ENCODE assay signal across 19 mouse cellular contexts in genomic region chr11:81239091-81239490, GRCm38 (mm10).
DNase-seq lines count a peak whose midpoint lies in the region; ATAC-seq lines count a peak whose summit lies in the region.
"Had no signal": no experiment of that assay in that cellular context is flagged by ENCODE, and none has a peak within 500 bp of the region (broad histone marks: within the 10 kb centered on the region; RNA-seq: fewer than 3 reads in every experiment).

No protein-coding gene starts in this region.

- no peaks in the 10 kb centered on the region for H3K27me3 ChIP-seq in limb, embryonic 10.5 days (ENCODE audit: low read depth, poor library complexity, severe bottlenecking)
- no peaks in the 10 kb centered on the region for H3K27me3 ChIP-seq in kidney, embryonic 15.5 days
- H3K27me3 ChIP-seq: embryonic facial prominence, embryonic 15.5 days had no signal

- no peak for ATAC-seq in kidney, embryonic 15.5 days (replicated peaks; ENCODE audit: low FRiP score)
- ATAC-seq: forebrain, postnatal 0 days; hindbrain, embryonic 16.5 days had no signal

- 0 out of 2 replicates have a peak overlapping the region, but pooled peaks have one; percentile 14 for H3K27ac ChIP-seq in limb, embryonic 10.5 days
- H3K27ac ChIP-seq in kidney, embryonic 15.5 days = no peak overlapping the region
- H3K27ac ChIP-seq: embryonic facial prominence, embryonic 15.5 days; kidney, postnatal 0 days; left cerebral cortex, adult 2 months; macrophage had no signal

- intact Hi-C loops in left cerebral cortex, postnatal 14 days (cut with DNase I) = no loop called here

- WGBS in limb, embryonic 10.5 days = 55% methylated on average over 2 of the region's 2 CpGs
- 66% methylated on average over 2 of the region's 2 CpGs for WGBS in kidney, embryonic 15.5 days

- DNase-seq in embryo, embryonic 10.5 days (ENCODE audit: low spot score) = peak; percentile 1
- DNase-seq in embryo, embryonic 10 days (ENCODE audit: low spot score) = no peak
- DNase-seq in left cerebral cortex, postnatal 14 days (ENCODE audit: low spot score in 2 of 2) = peak; percentile 6 to 19
- no peak for DNase-seq in left cerebral cortex, adult 18-20 months (ENCODE audit: low spot score in 2 of 2)
- peak; percentile 32 to 64 for DNase-seq in layer of hippocampus, adult 18-20 months (ENCODE audit: low spot score in 2 of 2)
- DNase-seq in limb, embryonic 10.5 days (ENCODE audit: low spot score) = no peak
- DNase-seq: adrenal gland, postnatal 25 days; forebrain, postnatal 0 days; kidney, adult 11 months; thymus, postnatal 36 days had no signal

- peaks cover 14% of the 10 kb centered on the region for H3K4me1 ChIP-seq in limb, embryonic 10.5 days
- no peaks in the 10 kb centered on the region for H3K4me1 ChIP-seq in kidney, embryonic 15.5 days

- H3K9me3 ChIP-seq in limb, embryonic 10.5 days (replicated peaks) = no peaks in the 10 kb centered on the region
- H3K9me3 ChIP-seq in kidney, embryonic 15.5 days (replicated peaks) = no peaks in the 10 kb centered on the region
- H3K9me3 ChIP-seq: embryonic facial prominence, embryonic 15.5 days had no signal

- no peak overlapping the region for H3K4me2 ChIP-seq in kidney, embryonic 15.5 days
- H3K4me2 ChIP-seq: embryonic facial prominence, embryonic 15.5 days; liver, embryonic 11.5 days; midbrain, embryonic 11.5 days had no signal

- H3K4me3 ChIP-seq in limb, embryonic 10.5 days = no peak overlapping the region
- no peak overlapping the region for H3K4me3 ChIP-seq in kidney, embryonic 15.5 days (replicated peaks)
- H3K4me3 ChIP-seq: embryonic facial prominence, embryonic 15.5 days; left cerebral cortex, adult 2 months had no signal

- no peak overlapping the region for H3K9ac ChIP-seq in kidney, embryonic 15.5 days
- H3K9ac ChIP-seq: embryonic facial prominence, embryonic 15.5 days; forebrain, postnatal 0 days had no signal

- H3K36me3 ChIP-seq in limb, embryonic 10.5 days = no peaks in the 10 kb centered on the region
- H3K36me3 ChIP-seq in kidney, embryonic 15.5 days = no peaks in the 10 kb centered on the region
- H3K36me3 ChIP-seq: embryonic facial prominence, embryonic 15.5 days; G1E had no signal

Comparison
In these comparisons a context has a peak if more than half of its experiments do, and no peak if none do; other contexts are left out.
1. DNase-seq: peak in embryo, embryonic 10.5 days (single experiment), left cerebral cortex, postnatal 14 days (2 of 2) and layer of hippocampus, adult 18-20 months (2 of 2); none in embryo, embryonic 10 days (single experiment), left cerebral cortex, adult 18-20 months (0 of 2) and limb, embryonic 10.5 days (single experiment).